Mouse (Mus musculus) neural tube, embryonic 12.5 days (tissue): ENCODE data around the gene Pde2a. TPM values are rescaled to one million over a fixed set of nuclear protein-coding genes. Genes with fewer than 3 reads are reported as not detected.

Source experiments
- ATAC-seq: fragments of 200-750 bp; cut with Nextera tagmentation; 2 replicates; pipeline ENCODE4 v1.8.0; 2017; ENCODE audit warnings: low read depth, mild to moderate bottlenecking, moderate TSS enrichment, moderate library complexity; ENCODE audit not compliant: low FRiP score
- H3K27ac ChIP-seq: fragments of 300-500 bp; sonication (generic); 2 replicates; pipeline ENCODE4 v1.5.1; 2016
- H3K27me3 ChIP-seq: fragments of 300-500 bp; sonication (generic); replicated peaks from 2 replicates; pipeline ENCODE4 v1.6.1; 2016; ENCODE audit warnings: mild to moderate bottlenecking
- H3K36me3 ChIP-seq: fragments of 300-500 bp; sonication (generic); 2 replicates; pipeline ENCODE4 v1.6.1; 2016; ENCODE audit warnings: mild to moderate bottlenecking
- H3K4me1 ChIP-seq: fragments of 300-500 bp; sonication (generic); 2 replicates; pipeline ENCODE4 v1.6.1; 2016
- H3K4me2 ChIP-seq: fragments of 300-500 bp; sonication (generic); replicated peaks from 2 replicates; pipeline ENCODE4 v1.6.1; 2016; ENCODE audit warnings: mild to moderate bottlenecking
- H3K4me3 ChIP-seq: fragments of 300-500 bp; sonication (generic); 2 replicates; pipeline ENCODE4 v1.5.1; 2016
- H3K9ac ChIP-seq: fragments of 300-500 bp; sonication (generic); 2 replicates; pipeline ENCODE4 v1.6.1; 2016; ENCODE audit warnings: mild to moderate bottlenecking
- H3K9me3 ChIP-seq: fragments of 300-500 bp; sonication (generic); 2 replicates; pipeline ENCODE4 v1.6.1; 2016; ENCODE audit warnings: mild to moderate bottlenecking
- WGBS: fragments of 180-500 bp; shearing (Covaris S2); methylation state at CpG from one replicate; pipeline ENCODE4 v1.1.7; 2016; 5-methylcytosine and 5-hydroxymethylcytosine counted together
- polyA plus RNA-seq: library from polyadenylated mRNA; unstranded; fragments of >200 nt; fragmentation: Nextera tagmentation; extraction: Ambion mirVana; gene quantifications from 2 replicates; pipeline ENCODE4 v1.2.1, GENCODE M21; 2016

The Pde2a gene
- polyA plus RNA-seq, 1 experiment from 2014 or later = 40.0 TPM

DNA sequence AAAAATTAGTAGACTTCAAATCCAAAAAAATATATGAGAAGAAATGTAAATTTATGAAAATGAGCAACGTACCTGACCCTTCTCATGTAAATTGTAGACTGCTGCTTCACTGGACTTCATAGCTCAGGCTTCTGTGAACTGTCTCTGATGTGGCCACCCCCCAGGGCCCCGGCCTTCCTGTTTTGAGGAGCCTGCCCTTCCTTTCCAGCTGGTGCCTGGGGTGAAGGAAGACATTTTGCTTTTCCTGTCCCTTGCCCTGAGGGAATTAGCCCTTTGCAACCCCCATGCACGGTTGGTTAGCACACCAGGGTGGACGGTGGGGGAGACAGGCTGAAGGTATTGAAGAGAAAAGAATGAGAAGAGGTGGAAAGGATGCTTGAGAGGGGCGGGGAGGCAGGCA, 35.3 kb downstream of the Pde2a start:
- WGBS = 38% methylated on average over 5 of the region's 5 CpGs
- 0 out of 2 replicates have a peak, but pooled peaks cover 7% of the 10 kb centered on the region for H3K4me1 ChIP-seq
- no peaks in the 10 kb centered on the region for H3K36me3 ChIP-seq

GRCm38 (mm10) chr7:101457283-101457682, 35.8 kb downstream of the Pde2a start:
- Histone ChIP-seq H3K27ac (no peak overlapping the region), H3K4me2 (no peak overlapping the region), H3K9me3 (no peaks in the 10 kb centered on the region), H3K4me3 (no peak overlapping the region), H3K4me1 (peaks cover 10% of the 10 kb centered on the region; the same call in 1 of the 2 replicates), H3K36me3 (no peaks in the 10 kb centered on the region), H3K9ac (no peak overlapping the region), H3K27me3 (peaks cover 8% of the 10 kb centered on the region)
- 74% methylated on average over 5 of the region's 5 CpGs for WGBS
- ATAC-seq = no peak

More for the DNA sequence above, 35.3 kb downstream of the Pde2a start:
- Histone ChIP-seq H3K9me3 (no peaks in the 10 kb centered on the region), H3K27ac (no peak overlapping the region), H3K4me2 (no peak overlapping the region), H3K9ac (no peak overlapping the region), H3K27me3 (peaks cover 13% of the 10 kb centered on the region), H3K4me3 (no peak overlapping the region)
- ATAC-seq = no peak

DNA sequence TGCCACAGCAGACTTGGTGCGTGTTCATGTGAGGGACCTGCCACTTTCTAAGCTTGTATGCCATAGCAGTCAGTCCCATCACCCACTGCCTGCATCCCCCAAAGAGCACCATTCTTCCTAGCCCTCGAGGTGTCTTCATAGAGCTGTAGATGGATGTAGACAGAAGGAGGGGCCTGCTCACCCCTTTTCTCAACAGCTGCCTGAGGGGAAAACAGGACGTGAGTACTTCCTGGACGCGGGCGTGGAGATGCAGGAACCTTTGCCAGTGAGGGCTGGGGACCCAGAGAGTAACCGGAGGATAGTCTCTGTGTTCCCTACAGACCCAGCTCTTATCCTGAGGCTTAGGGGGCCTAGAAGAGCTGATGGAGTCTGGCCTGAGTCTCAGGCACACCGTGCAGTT, 36.3 kb downstream of the Pde2a start:
- H3K9me3 ChIP-seq = no peaks in the 10 kb centered on the region
- no peaks in the 10 kb centered on the region for H3K36me3 ChIP-seq
- WGBS = 71% methylated on average over 8 of the region's 8 CpGs
- no peak overlapping the region for H3K4me2 ChIP-seq
- H3K4me1 ChIP-seq = peaks cover 15% of the 10 kb centered on the region
- H3K4me3 ChIP-seq = no peak overlapping the region
- no peak overlapping the region for H3K27ac ChIP-seq
- no peak for ATAC-seq
- H3K27me3 ChIP-seq = peaks cover 3% of the 10 kb centered on the region; the same call in 1 of the 2 replicates
- H3K9ac ChIP-seq = no peak overlapping the region

DNA sequence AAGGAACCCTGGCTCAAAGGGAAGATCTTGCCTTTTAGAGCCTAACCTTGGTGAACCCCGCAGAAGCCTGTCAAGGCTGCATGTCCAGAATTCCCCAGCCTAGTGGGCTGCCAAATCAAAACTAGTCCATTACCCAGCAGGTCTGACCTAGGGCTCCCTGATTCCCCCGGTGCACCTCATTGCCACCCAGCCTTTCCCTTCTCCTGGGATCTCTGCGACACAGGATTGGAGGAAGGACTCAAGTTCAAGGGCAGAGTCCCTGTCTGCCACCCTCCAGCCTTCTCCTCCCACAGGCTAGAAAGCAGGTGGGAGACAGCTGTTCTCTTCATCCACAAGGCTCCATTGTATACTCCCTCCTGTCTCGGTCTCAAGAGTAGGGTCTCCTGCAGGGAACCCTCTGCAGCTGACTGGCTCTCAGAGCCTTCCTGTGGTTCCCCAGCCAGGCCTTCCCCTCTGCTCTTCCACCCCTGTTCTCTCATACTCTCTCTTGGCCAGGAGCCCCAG, 36.8 kb downstream of the Pde2a start:
- Histone ChIP-seq H3K9me3 (no peaks in the 10 kb centered on the region), H3K4me3 (no peak overlapping the region), H3K4me2 (no peak overlapping the region), H3K9ac (no peak overlapping the region), H3K4me1 (peaks cover 18% of the 10 kb centered on the region), H3K27ac (no peak overlapping the region), H3K36me3 (no peaks in the 10 kb centered on the region), H3K27me3 (no peaks in the 10 kb centered on the region)
- ATAC-seq = no peak
- WGBS = 72% methylated on average over 4 of the region's 4 CpGs

DNA sequence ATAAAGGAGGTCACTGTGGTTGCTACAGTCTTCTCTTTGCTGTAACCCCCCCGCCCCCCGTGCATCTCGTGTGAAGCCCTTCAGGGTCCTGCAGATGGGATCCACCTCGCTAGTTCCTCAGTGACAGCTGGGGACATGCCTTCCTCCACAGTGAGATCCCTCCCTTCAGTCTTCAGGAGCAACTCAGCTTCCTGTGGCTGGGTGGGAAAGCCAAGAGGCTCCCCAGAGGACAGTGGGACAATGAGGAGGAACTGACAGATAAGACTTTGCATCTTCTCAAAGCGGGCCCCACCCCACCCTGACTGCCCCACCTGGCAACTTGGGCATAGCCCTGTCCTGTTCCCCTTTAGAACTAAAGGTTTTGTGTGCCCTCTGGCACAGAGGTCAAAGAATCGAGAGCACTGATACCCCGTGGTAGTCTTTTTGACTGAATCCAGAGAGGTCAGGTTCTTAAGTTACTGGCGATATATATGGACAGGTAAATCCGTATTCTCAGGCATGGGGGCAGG, 37.9 kb downstream of the Pde2a start:
- no peak overlapping the region for H3K9ac ChIP-seq
- H3K4me2 ChIP-seq = no peak overlapping the region
- H3K27ac ChIP-seq = no peak overlapping the region
- H3K27me3 ChIP-seq = no peaks in the 10 kb centered on the region
- no peak for ATAC-seq
- peaks cover 20% of the 10 kb centered on the region for H3K4me1 ChIP-seq
- H3K36me3 ChIP-seq = no peaks in the 10 kb centered on the region
- H3K4me3 ChIP-seq = no peak overlapping the region
- 81% methylated on average over 9 of the region's 9 CpGs for WGBS
- H3K9me3 ChIP-seq = no peaks in the 10 kb centered on the region

DNA sequence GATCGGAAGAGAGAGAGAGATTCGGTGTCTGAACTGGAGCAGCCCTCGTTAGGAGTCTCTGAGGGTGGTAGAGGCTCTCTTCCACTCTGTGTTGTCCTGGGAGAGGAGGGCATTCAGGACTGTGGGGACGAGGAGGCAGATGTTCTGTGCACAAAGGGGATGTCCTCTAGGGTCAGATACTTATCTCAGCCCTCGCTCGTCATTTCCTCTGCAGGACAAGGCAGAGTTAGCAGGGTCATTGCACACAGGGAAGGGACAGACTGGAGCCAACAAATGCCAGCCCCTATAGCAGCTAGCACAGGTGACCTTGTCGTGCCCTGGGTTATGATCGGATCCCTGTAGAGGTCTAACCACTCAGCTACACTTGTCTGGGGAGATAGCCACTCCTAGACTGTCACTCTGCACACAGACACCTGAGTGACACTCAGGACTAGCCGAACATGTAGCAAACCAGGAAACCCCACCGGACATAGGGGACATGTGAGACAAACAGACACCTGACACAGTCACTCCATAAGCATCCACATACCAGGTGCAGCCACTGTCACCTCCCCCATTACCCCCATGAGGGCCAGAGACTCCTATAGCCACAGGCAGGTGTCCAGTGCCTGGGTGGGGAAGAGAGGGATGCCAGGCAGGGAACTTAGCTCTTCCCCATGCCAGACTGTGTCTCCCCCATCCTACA, 38.6 kb downstream of the Pde2a start:
- no peaks in the 10 kb centered on the region for H3K36me3 ChIP-seq
- H3K4me3 ChIP-seq = no peak overlapping the region
- H3K9me3 ChIP-seq = no peaks in the 10 kb centered on the region
- 62% methylated on average over 10 of the region's 10 CpGs for WGBS
- no peak overlapping the region for H3K9ac ChIP-seq
- H3K27ac ChIP-seq = no peak overlapping the region
- H3K4me2 ChIP-seq = no peak overlapping the region
- ATAC-seq = no peak
- H3K27me3 ChIP-seq = no peaks in the 10 kb centered on the region
- peaks cover 24% of the 10 kb centered on the region for H3K4me1 ChIP-seq

DNA sequence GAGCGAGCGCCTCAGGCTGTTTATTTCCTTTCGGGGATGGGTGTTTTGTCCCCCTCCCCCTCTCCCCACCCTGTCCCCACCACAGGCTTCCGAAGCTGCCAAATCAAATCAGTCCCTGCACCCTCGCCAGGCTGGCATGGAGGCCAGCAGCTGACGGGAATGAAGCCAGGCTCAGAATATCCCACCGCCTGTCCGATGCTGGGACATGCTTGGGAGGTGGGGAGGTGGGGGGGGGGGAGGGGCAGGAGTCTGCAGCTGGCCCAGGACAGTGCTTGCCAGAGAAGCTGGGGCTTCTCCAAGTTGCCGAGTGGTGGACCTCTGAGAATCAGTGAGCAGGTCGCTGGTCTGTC, 39.1 kb downstream of the Pde2a start:
- no peaks in the 10 kb centered on the region for H3K36me3 ChIP-seq
- WGBS = 50% methylated on average over 10 of the region's 10 CpGs
- no peaks in the 10 kb centered on the region for H3K27me3 ChIP-seq
- H3K27ac ChIP-seq = no peak overlapping the region
- no peak for ATAC-seq
- no peak overlapping the region for H3K9ac ChIP-seq
- H3K4me3 ChIP-seq = no peak overlapping the region
- no peak overlapping the region for H3K4me2 ChIP-seq
- no peaks in the 10 kb centered on the region for H3K9me3 ChIP-seq
- H3K4me1 ChIP-seq = peaks cover 29% of the 10 kb centered on the region

GRCm38 (mm10) chr7:101461571-101461970, 40.1 kb downstream of the Pde2a start:
- ATAC-seq = no peak
- peaks cover 29% of the 10 kb centered on the region for H3K4me1 ChIP-seq
- 83% methylated on average over 11 of the region's 11 CpGs for WGBS

GRCm38 (mm10) chr7:101462327-101463068, 41.0 kb downstream of the Pde2a start:
- Histone ChIP-seq H3K27me3 (no peaks in the 10 kb centered on the region), H3K4me2 (no peak overlapping the region), H3K9ac (no peak overlapping the region), H3K4me3 (no peak overlapping the region), H3K4me1 (peaks cover 29% of the 10 kb centered on the region), H3K9me3 (no peaks in the 10 kb centered on the region), H3K36me3 (no peaks in the 10 kb centered on the region), H3K27ac (no peak overlapping the region)
- no peak for ATAC-seq
- WGBS = 67% methylated on average over 14 of the region's 14 CpGs

More at GRCm38 (mm10) chr7:101461571-101461970, 40.1 kb downstream of the Pde2a start:
- Histone ChIP-seq H3K4me3 (no peak overlapping the region), H3K36me3 (no peaks in the 10 kb centered on the region), H3K9ac (no peak overlapping the region), H3K9me3 (no peaks in the 10 kb centered on the region), H3K4me2 (no peak overlapping the region), H3K27ac (no peak overlapping the region), H3K27me3 (no peaks in the 10 kb centered on the region)

GRCm38 (mm10) chr7:101463665-101464271, 42.3 kb downstream of the Pde2a start:
- no peak overlapping the region for H3K4me3 ChIP-seq
- no peak overlapping the region for H3K9ac ChIP-seq
- H3K4me2 ChIP-seq = no peak overlapping the region
- no peak overlapping the region for H3K27ac ChIP-seq
- no peak for ATAC-seq
- H3K9me3 ChIP-seq = no peaks in the 10 kb centered on the region
- H3K36me3 ChIP-seq = no peaks in the 10 kb centered on the region
- WGBS = 82% methylated on average over 11 of the region's 11 CpGs
- H3K27me3 ChIP-seq = no peaks in the 10 kb centered on the region
- H3K4me1 ChIP-seq = peaks cover 29% of the 10 kb centered on the region

GRCm38 (mm10) chr7:101464927-101465326, 43.4 kb downstream of the Pde2a start:
- peaks cover 29% of the 10 kb centered on the region for H3K4me1 ChIP-seq
- no peaks in the 10 kb centered on the region for H3K27me3 ChIP-seq
- no peak overlapping the region for H3K4me2 ChIP-seq
- 68% methylated on average over 4 of the region's 4 CpGs for WGBS
- no peaks in the 10 kb centered on the region for H3K9me3 ChIP-seq
- H3K36me3 ChIP-seq = no peaks in the 10 kb centered on the region
- no peak overlapping the region for H3K9ac ChIP-seq
- no peak overlapping the region for H3K27ac ChIP-seq
- no peak for ATAC-seq
- no peak overlapping the region for H3K4me3 ChIP-seq

- no peak overlapping the region for H3K4me2 ChIP-seq
- H3K27ac ChIP-seq = no peak overlapping the region
- no peaks in the 10 kb centered on the region for H3K9me3 ChIP-seq
- H3K36me3 ChIP-seq = no peaks in the 10 kb centered on the region
- no peak overlapping the region for H3K4me3 ChIP-seq
- H3K27me3 ChIP-seq = no peaks in the 10 kb centered on the region
- ATAC-seq = no peak; the same call in 1 of the 2 replicates
- peaks cover 26% of the 10 kb centered on the region for H3K4me1 ChIP-seq
- H3K9ac ChIP-seq = no peak overlapping the region
- 63% methylated on average over 14 of the region's 14 CpGs for WGBS
Measured at GRCm38 (mm10) chr7:101465392-101465791, 43.9 kb downstream of the Pde2a start.
